Mouse (Mus musculus) embryo, embryonic 11 days (tissue): ENCODE data around the gene Dhx40.
"Not testable (repeated sequence)": the region's sequence is repeated elsewhere in the genome, so short reads cannot be mapped to it uniquely, and the experiment has no call there.

Experiments
- DNase-seq: peaks from one replicate; pipeline ENCODE4 v3.0.0-alpha.2; 2015

Gene Dhx40

GRCm38 (mm10) chr11:86816288-86816687 is 8.7 kb upstream of the Dhx40 start:
- not testable (repeated sequence) for DNase-seq

- not testable (repeated sequence) for DNase-seq
Measured at GRCm38 (mm10) chr11:86814481-86814880, 6.9 kb upstream of the Dhx40 start.

- not testable (repeated sequence) for DNase-seq
Measured at GRCm38 (mm10) chr11:86813256-86813655, 5.7 kb upstream of the Dhx40 start.

- no peak for DNase-seq
Measured at GRCm38 (mm10) chr11:86811326-86811630, 3.7 kb upstream of the Dhx40 start.

GRCm38 (mm10) chr11:86810572-86811325 is 3.2 kb upstream of the Dhx40 start:
- no peak for DNase-seq

- no peak for DNase-seq
Measured at GRCm38 (mm10) chr11:86809828-86810227, 2.3 kb upstream of the Dhx40 start.

GRCm38 (mm10) chr11:86807001-86807477 is 507 bp downstream of the Dhx40 start:
- DNase-seq: peak; percentile 86

- no peak for DNase-seq
Measured at GRCm38 (mm10) chr11:86794161-86794560, 13.4 kb downstream of the Dhx40 start.

- DNase-seq: not testable (repeated sequence)
Measured at GRCm38 (mm10) chr11:86787436-86787835, 20.1 kb downstream of the Dhx40 start.

GRCm38 (mm10) chr11:86785767-86786166 is 21.8 kb downstream of the Dhx40 start:
- DNase-seq: no peak

- no peak for DNase-seq
Measured at GRCm38 (mm10) chr11:86769884-86770283, 37.7 kb downstream of the Dhx40 start.

- DNase-seq: no peak
Measured at GRCm38 (mm10) chr11:86764501-86764900, 43.0 kb downstream of the Dhx40 start.

- not testable (repeated sequence) for DNase-seq
Measured at GRCm38 (mm10) chr11:86763127-86763526, 44.4 kb downstream of the Dhx40 start.

- no peak for DNase-seq
Measured at GRCm38 (mm10) chr11:86760357-86760756, 47.2 kb downstream of the Dhx40 start.

- DNase-seq: no peak
Measured at GRCm38 (mm10) chr11:86759886-86760285, 47.7 kb downstream of the Dhx40 start.

GRCm38 (mm10) chr11:86759226-86759625 is 48.3 kb downstream of the Dhx40 start:
- DNase-seq: no peak

- peak; percentile 20 for DNase-seq
Measured at GRCm38 (mm10) chr11:86758559-86758958, 49.0 kb downstream of the Dhx40 start.

GRCm38 (mm10) chr11:86757480-86758371 is 49.8 kb downstream of the Dhx40 start, which contains the start of gene Cltc:
Gene Cltc (minus strand): TSS chr11:86757565.
- DNase-seq: peak; percentile 98

GRCm38 (mm10) chr11:86757142-86757479 is 50.4 kb downstream of the Dhx40 start:
- no peak for DNase-seq

- peak; percentile 49 for DNase-seq
Measured at GRCm38 (mm10) chr11:86756156-86757141, 51.1 kb downstream of the Dhx40 start.

GRCm38 (mm10) chr11:86752404-86752803 is 55.1 kb downstream of the Dhx40 start:
- no peak for DNase-seq

- DNase-seq: no peak
Measured at GRCm38 (mm10) chr11:86751010-86751409, 56.5 kb downstream of the Dhx40 start.
